Mouse (Mus musculus) lung, postnatal 10 days (tissue): Measurements from ENCODE around the gene Pdlim1.
"Not testable (repeated sequence)": the region's sequence is repeated elsewhere in the genome, so short reads cannot be mapped to it uniquely, and the experiment has no call there.

Source experiments
- DNase-seq: peaks from one replicate; pipeline ENCODE4 v3.0.0; 2021

The Pdlim1 gene

GRCm38 (mm10) chr19:40240360-40240759, 31.3 kb downstream of the Pdlim1 start:
- no peak for DNase-seq

GRCm38 (mm10) chr19:40238175-40238850, 33.3 kb downstream of the Pdlim1 start:
- DNase-seq: no peak

- DNase-seq: no peak
These were observed 39.1 kb downstream of the Pdlim1 start for GRCm38 (mm10) chr19:40232560-40232959.

- no peak for DNase-seq
These were observed 39.7 kb downstream of the Pdlim1 start for GRCm38 (mm10) chr19:40231825-40232541.

GRCm38 (mm10) chr19:40231074-40231738, 40.4 kb downstream of the Pdlim1 start:
- no peak for DNase-seq

GRCm38 (mm10) chr19:40226516-40227151, 45.0 kb downstream of the Pdlim1 start:
- DNase-seq: no peak

- DNase-seq: no peak
These were observed 45.9 kb downstream of the Pdlim1 start for GRCm38 (mm10) chr19:40225761-40226110.

- peak; percentile 79 for DNase-seq
These were observed 46.4 kb downstream of the Pdlim1 start for GRCm38 (mm10) chr19:40225102-40225760.

GRCm38 (mm10) chr19:40222307-40222706, 49.3 kb downstream of the Pdlim1 start:
- not testable (repeated sequence) for DNase-seq

GRCm38 (mm10) chr19:40220878-40221277, 50.8 kb downstream of the Pdlim1 start:
- no peak for DNase-seq

- DNase-seq: not testable (repeated sequence)
These were observed 68.7 kb downstream of the Pdlim1 start for GRCm38 (mm10) chr19:40202947-40203346.

- no peak for DNase-seq
These were observed 81.0 kb downstream of the Pdlim1 start for GRCm38 (mm10) chr19:40190596-40190995.

GRCm38 (mm10) chr19:40187160-40187559, 84.5 kb downstream of the Pdlim1 start, which contains the start of gene Cyp2c70:
Gene Cyp2c70 (minus strand): TSS chr19:40187333.
- DNase-seq: no peak

- no peak for DNase-seq
These were observed 88.0 kb downstream of the Pdlim1 start for GRCm38 (mm10) chr19:40183600-40183999.

GRCm38 (mm10) chr19:40178311-40178710, 93.3 kb downstream of the Pdlim1 start:
- no peak for DNase-seq
